Mouse (Mus musculus) hindbrain, embryonic 16.5 days (tissue): ENCODE data around the gene Hnrnpul2. TPM values are rescaled to one million over a fixed set of nuclear protein-coding genes. Genes with fewer than 3 reads are reported as not detected.

Source experiments
- ATAC-seq: fragments of 200-750 bp; cut with Nextera tagmentation; 2 replicates; pipeline ENCODE4 v1.8.0; 2017; ENCODE audit warnings: moderate TSS enrichment, moderate library complexity
- H3K27ac ChIP-seq: fragments of 300-500 bp; sonication (generic); 2 replicates; pipeline ENCODE4 v1.5.1; 2014; ENCODE audit warnings: low read depth, mild to moderate bottlenecking, control low read depth, low read length, moderate library complexity
- H3K27me3 ChIP-seq: fragments of 300-500 bp; sonication (generic); replicated peaks from 2 replicates; pipeline ENCODE4 v1.6.1; 2014; ENCODE audit warnings: low read length; ENCODE audit not compliant: control insufficient read depth, insufficient read depth
- H3K36me3 ChIP-seq: fragments of 300-500 bp; sonication (generic); 2 replicates; pipeline ENCODE4 v1.6.1; 2014; ENCODE audit warnings: mild to moderate bottlenecking, low read length, moderate library complexity, mixed read lengths; ENCODE audit not compliant: control insufficient read depth, insufficient read depth
- H3K4me1 ChIP-seq: fragments of 300-500 bp; sonication (generic); 2 replicates; pipeline ENCODE4 v1.6.1; 2014; ENCODE audit warnings: low read depth, low read length; ENCODE audit not compliant: control insufficient read depth, insufficient read depth
- H3K4me2 ChIP-seq: fragments of 300-500 bp; sonication (generic); 2 replicates; pipeline ENCODE4 v1.6.1; 2014; ENCODE audit warnings: mild to moderate bottlenecking, low read length, control low read depth, moderate library complexity
- H3K4me3 ChIP-seq: fragments of 300-500 bp; sonication (generic); 2 replicates; pipeline ENCODE4 v1.5.1; 2014; ENCODE audit warnings: mild to moderate bottlenecking, low read length, control low read depth, moderate library complexity
- H3K9ac ChIP-seq: fragments of 300-500 bp; sonication (generic); 2 replicates; pipeline ENCODE4 v1.6.1; 2014; ENCODE audit warnings: low read depth, mild to moderate bottlenecking, control low read depth, low read length, moderate library complexity
- H3K9me3 ChIP-seq: fragments of 300-500 bp; sonication (generic); 2 replicates; pipeline ENCODE4 v1.6.1; 2014; ENCODE audit warnings: mild to moderate bottlenecking, low read length, moderate library complexity; ENCODE audit not compliant: control insufficient read depth
- WGBS: fragments of 180-500 bp; shearing (Covaris S2); extraction: QIAGEN DNeasy Blood & Tissue Kit; methylation state at CpG from one replicate; pipeline ENCODE4 v1.1.7; 2014; 5-methylcytosine and 5-hydroxymethylcytosine counted together
- polyA plus RNA-seq: library from polyadenylated mRNA; unstranded; fragments of >200 nt; fragmentation: Nextera tagmentation; extraction: Ambion mirVana; gene quantifications from 2 replicates; pipeline ENCODE4 v1.2.1, GENCODE M21; 2015

Hnrnpul2 gene
- 5.1 and 5.8 TPM in 2 replicates for polyA plus RNA-seq

DNA sequence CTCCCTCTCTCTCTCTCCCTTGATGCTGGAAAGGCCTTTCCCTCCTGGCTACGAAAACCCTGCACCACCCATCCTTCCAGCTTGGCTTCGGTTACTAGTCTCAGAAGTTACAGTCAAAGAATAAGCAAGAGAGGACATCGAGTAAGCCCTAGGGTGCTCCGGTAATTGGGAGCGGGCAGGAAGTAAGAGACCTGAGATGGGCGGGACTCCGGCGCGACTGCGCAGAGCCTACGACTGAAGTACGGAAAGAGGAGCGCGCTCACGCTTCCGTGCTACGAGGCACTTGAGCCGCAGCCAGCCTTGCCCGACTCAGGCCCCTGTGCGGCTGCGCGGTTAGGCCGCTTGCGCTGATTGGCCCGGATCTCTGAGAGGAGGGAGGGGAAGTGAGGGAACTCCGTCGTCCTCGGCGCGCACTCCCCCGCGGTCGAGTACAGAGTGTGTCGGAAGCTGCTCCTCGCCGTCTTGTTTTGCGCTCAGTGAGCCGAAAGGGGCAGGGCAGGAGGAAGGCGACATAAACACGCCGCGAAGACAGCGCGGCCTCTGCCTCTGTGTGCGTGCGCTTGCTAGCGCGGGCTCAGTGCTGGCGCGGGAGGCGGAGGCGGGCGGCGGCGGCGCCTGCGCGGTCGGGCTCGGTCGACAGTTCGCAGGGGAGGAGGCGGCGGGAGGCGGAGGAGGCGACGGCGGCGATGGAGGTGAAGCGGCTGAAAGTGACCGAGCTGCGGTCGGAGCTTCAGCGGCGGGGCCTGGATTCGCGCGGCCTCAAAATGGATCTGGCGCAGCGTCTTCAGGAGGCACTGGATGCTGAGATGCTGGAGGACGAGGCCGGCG, at the start of gene Hnrnpul2:
Gene Hnrnpul2 (plus strand): TSS at position 415 of the 828 bp plus-strand sequence.
- Histone ChIP-seq H3K4me1 (peaks cover 44% of the 10 kb centered on the region), H3K27ac (peak within 1 kb of the TSS; percentile 96), H3K36me3 (peaks cover 17% of the 10 kb centered on the region), H3K4me2 (peak within 1 kb of the TSS; percentile 84), H3K9me3 (no peaks in the 10 kb centered on the region), H3K9ac (peak within 1 kb of the TSS; percentile 77), H3K27me3 (no peaks in the 10 kb centered on the region), H3K4me3 (peak within 1 kb of the TSS; percentile 94)
- 0% methylated on average over 71 of the region's 83 CpGs for WGBS
- ATAC-seq: peak; percentile 96

- WGBS: 15% methylated on average over 29 of the region's 29 CpGs
- Histone ChIP-seq H3K27ac (peak within 1 kb of the TSS; percentile 82), H3K4me3 (peak within 1 kb of the TSS; percentile 60), H3K9ac (peak within 1 kb of the TSS; percentile 80), H3K9me3 (no peaks in the 10 kb centered on the region), H3K36me3 (peaks cover 46% of the 10 kb centered on the region), H3K4me1 (peaks cover 29% of the 10 kb centered on the region), H3K27me3 (no peaks in the 10 kb centered on the region), H3K4me2 (peak within 1 kb of the TSS; percentile 65)
- peak; percentile 58 for ATAC-seq
These were observed 49.1 kb upstream of the Hnrnpul2 start, which contains the start of gene Tmem223 for GRCm38 (mm10) chr19:8770567-8771270. Gene Tmem223 (plus strand): TSS chr19:8770996.

DNA sequence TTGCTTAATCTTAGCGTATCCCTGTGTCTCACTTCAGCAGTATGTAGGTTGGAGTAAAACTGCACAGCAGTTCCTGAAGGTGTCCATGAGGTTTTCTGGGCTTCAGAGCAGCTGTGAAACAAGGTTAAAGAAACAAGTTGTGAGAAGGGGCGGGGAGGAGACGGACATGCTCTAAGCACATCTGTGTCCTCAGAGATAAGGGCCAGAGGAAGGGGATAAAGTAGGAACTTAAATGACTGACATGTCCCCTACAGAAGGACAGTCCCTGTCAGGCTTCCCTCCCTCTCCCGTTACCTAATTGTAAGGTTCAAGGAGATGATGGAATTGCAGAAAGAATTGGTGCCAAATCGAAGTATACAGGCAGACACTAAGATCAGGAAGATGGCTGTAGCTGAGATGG, 46.8 kb upstream of the Hnrnpul2 start:
- H3K27ac ChIP-seq: no peak overlapping the region
- peaks cover 24% of the 10 kb centered on the region for H3K36me3 ChIP-seq
- no peak for ATAC-seq
- H3K4me2 ChIP-seq: peak overlapping the region; percentile 99; the same call in 1 of the 2 replicates
- H3K27me3 ChIP-seq: no peaks in the 10 kb centered on the region
- H3K4me3 ChIP-seq: no peak overlapping the region
- WGBS: 85% methylated on average over 5 of the region's 5 CpGs
- H3K4me1 ChIP-seq: peaks cover 30% of the 10 kb centered on the region
- H3K9ac ChIP-seq: peak overlapping the region; percentile 93; the same call in 1 of the 2 replicates
- H3K9me3 ChIP-seq: no peaks in the 10 kb centered on the region

DNA sequence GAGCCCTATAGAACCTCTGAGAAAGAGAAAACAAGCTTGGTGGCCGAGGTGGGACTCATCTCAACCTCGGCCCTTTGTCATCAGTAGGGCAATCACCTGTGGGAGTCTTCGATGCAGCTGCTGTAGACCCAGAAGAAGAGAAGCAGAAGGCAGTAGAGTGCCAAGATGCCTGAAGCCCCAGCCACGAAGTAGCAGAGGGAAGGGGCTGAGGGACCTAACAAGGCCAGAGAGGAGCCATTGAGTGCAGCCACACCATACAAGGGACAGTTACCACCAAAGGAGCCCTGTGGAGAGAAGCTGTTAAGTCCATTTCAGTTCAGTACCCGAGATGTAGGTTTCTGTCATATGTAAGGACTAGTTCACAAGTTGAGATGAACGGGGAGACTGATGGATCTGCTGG, 46.4 kb upstream of the Hnrnpul2 start:
- H3K4me1 ChIP-seq: peaks cover 30% of the 10 kb centered on the region
- peak overlapping the region; percentile 99 for H3K4me2 ChIP-seq
- no peak for ATAC-seq
- H3K9ac ChIP-seq: peak overlapping the region; percentile 93
- no peaks in the 10 kb centered on the region for H3K27me3 ChIP-seq
- H3K27ac ChIP-seq: no peak overlapping the region
- H3K36me3 ChIP-seq: peaks cover 22% of the 10 kb centered on the region
- H3K9me3 ChIP-seq: no peaks in the 10 kb centered on the region
- 57% methylated on average over 6 of the region's 6 CpGs for WGBS
- H3K4me3 ChIP-seq: peak overlapping the region; percentile 70

DNA sequence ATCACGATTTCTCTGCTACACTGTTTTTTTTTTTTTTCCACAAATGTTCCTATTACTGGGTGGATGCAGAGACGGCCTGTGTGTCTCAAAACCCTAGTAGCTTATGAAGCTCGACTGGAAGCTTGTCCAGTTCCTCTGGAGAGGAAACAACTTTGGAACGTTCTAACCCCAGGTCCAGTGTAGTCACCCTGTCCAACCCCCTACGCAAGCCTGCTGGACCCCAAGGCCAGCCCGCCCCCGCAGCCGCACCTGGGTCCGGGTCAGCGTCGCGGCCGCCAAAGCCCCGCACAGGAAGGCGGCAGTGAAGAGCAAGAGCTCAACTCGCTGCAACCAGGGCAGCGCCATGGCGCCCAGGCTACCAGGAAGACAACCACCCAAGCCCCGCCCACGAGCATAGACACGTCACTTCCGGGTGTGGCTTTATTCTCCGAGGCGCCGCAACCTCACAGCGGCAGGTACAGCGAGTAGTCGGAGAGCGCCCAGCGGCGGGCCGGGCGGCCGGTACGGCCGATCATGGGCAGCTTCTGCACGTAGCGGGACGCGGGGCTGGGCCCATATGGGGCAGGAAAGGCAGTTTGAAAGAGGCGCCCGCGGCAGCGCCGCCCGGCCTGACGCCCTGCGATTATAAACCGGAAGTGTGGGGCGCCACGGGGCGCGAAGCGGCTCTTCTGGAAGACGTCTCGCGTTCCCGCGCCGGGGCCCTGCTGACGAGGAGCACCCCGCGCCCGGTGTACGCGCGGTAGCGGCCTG, 45.5 kb upstream of the Hnrnpul2 start, which contains the start of gene Tmem179b:
Gene Tmem179b (minus strand): TSS at position 382 of the 750 bp plus-strand sequence.
- Histone ChIP-seq H3K27me3 (no peaks in the 10 kb centered on the region), H3K9ac (peak within 1 kb of the TSS; percentile 93), H3K27ac (peak within 1 kb of the TSS; percentile 97), H3K4me3 (peak within 1 kb of the TSS; percentile 70), H3K4me2 (peak within 1 kb of the TSS; percentile 99), H3K9me3 (no peaks in the 10 kb centered on the region), H3K4me1 (peaks cover 30% of the 10 kb centered on the region), H3K36me3 (peaks cover 18% of the 10 kb centered on the region)
- under 1% methylated on average over 68 of the region's 68 CpGs for WGBS
- peak; percentile 94 for ATAC-seq

DNA sequence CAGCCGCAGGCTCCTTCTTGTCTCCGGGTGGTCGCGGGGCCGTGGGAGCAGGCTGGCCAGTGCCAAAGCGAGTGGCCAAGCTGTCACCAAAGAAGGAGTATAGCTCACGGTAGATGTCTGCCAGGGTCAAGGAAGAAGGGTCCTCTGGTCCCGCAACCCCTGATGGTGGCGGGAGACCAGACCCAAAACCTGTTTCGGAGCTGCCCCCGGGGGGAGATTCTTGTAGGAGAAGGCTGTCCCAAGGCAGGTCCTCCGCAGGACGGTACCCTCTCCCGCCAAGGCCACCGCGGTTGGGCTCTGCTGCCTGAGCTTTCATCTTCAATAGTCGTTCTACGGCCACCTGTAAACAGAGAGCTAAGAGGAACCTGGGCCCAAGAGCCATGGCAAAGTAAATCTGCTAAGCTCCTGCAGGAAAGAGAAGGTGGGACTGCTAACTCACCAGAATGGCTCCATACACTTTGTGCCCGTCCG, 44.8 kb upstream of the Hnrnpul2 start:
- no peak; the same call in 1 of the 2 replicates for ATAC-seq
- Histone ChIP-seq H3K27me3 (no peaks in the 10 kb centered on the region), H3K9me3 (no peaks in the 10 kb centered on the region), H3K36me3 (peaks cover 16% of the 10 kb centered on the region), H3K4me2 (peak overlapping the region; percentile 99), H3K27ac (peak overlapping the region; percentile 97), H3K4me3 (peak overlapping the region; percentile 70), H3K4me1 (peaks cover 30% of the 10 kb centered on the region), H3K9ac (peak overlapping the region; percentile 93)
- WGBS: 7% methylated on average over 20 of the region's 20 CpGs

DNA sequence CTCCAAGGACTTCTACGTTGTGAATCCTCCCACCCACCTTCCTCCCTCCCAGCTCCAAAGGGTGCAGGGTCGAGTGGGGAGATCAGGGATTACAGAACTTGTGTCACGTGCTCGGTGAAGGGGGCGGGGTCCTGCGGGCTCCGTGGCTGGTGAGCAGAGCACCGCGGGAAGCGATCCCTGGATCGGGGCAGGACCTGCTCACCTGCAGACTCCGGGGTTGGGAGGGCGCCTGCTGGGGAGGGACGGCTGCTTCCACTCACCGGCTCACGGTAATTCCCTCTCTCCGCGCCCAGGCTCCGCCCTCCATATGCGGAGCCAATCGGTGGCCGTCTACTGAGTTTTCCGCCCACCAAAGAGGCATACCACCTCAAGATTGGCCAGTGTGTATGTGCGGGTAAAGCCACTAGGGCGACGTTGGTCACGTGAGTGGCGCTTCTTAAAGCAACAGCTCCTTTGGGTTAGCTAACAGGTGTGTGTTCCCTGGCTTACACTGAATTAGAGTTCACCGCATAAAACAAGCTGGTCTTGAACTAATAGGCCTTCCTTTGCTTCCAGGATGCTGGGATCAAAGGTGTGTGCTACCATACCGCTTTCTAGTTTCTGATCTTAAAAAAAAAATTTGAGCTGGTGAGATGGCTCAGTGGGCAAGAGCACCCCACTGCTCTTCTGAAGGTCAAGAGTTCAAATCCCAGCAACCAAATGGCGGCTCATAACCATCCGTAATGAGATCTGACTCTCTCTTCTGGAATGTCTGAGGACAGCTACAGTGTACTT, 33.6 kb upstream of the Hnrnpul2 start, which contains the start of gene Taf6l:
Gene Taf6l (minus strand): TSS at position 410 of the 774 bp plus-strand sequence.
- no peaks in the 10 kb centered on the region for H3K27me3 ChIP-seq
- H3K9me3 ChIP-seq: no peaks in the 10 kb centered on the region
- peak; percentile 99 for ATAC-seq
- peak within 1 kb of the TSS; percentile 83 for H3K4me3 ChIP-seq
- peak within 1 kb of the TSS; percentile 76 for H3K9ac ChIP-seq
- peaks cover 18% of the 10 kb centered on the region for H3K36me3 ChIP-seq
- peak within 1 kb of the TSS; percentile 89 for H3K27ac ChIP-seq
- H3K4me2 ChIP-seq: peak within 1 kb of the TSS; percentile 82
- WGBS: 0% methylated on average over 31 of the region's 32 CpGs
- peaks cover 14% of the 10 kb centered on the region for H3K4me1 ChIP-seq

GRCm38 (mm10) chr19:8788521-8788920, 31.3 kb upstream of the Hnrnpul2 start:
- ATAC-seq: no peak
- peak overlapping the region; percentile 55; the same call in 1 of the 2 replicates for H3K27ac ChIP-seq
- H3K4me1 ChIP-seq: peaks cover 14% of the 10 kb centered on the region
- H3K9ac ChIP-seq: 0 out of 2 replicates have a peak overlapping the region, but pooled peaks have one; percentile 9
- no peak overlapping the region for H3K4me2 ChIP-seq
- H3K9me3 ChIP-seq: no peaks in the 10 kb centered on the region
- 22% methylated on average over 3 of the region's 3 CpGs for WGBS
- no peaks in the 10 kb centered on the region for H3K27me3 ChIP-seq
- peaks cover 7% of the 10 kb centered on the region for H3K36me3 ChIP-seq
- H3K4me3 ChIP-seq: no peak overlapping the region
